Mouse (Mus musculus): ENCODE measurements around the gene Nucb1.
A peak's percentile ranks its signal among the peaks of the same experiment; 100 is the strongest.

The Nucb1 gene

DNA sequence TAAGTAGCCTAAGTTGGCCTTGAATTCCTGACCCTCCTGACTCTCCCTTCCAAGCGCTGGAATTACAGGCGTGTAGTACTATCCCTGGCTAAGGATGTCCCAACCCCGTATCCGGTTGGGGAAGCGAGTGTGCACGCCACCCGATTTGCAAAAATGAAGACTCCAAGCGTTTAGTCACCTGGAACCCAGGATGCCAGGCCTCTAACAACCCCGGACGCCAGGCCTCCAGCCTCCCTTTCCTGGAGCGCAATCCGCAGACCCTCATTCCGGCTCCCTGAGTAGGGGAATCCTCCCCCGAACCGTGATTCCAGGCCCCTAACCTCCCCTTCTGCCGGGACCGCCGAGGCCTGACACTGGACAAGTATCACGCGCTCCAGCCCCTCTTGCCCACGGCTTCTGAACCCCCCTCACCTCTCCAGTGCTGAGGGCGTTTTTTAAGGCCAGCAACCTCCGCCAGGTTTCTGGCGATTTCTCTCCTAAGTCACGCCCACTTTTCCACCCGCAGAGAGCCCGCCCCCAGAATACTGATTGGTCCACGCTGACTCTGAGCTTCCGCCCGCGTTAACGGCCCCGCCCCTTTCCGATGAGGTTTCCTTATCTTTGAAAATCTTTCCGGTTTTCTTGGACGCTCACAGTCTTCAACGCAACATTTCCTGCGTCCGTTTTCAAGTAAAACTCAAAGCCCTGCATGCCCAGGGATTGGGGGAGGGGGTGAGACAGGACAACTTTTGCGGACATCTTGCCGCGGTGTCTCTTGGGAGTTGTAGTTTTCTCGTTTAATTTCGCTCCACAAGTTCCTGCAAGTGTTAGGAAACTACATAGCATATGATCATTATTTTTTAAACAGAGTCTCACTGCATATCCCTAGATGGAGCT, at the start of gene Nucb1:
Nucb1 (minus strand) TSS at position 495 of the 876 bp plus-strand sequence.
- H3K27me3 ChIP-seq (ENCODE audit: control insufficient read depth, insufficient read depth, low read length, poor library complexity, severe bottlenecking): no peaks in the 10 kb centered on the region
- peak; percentile 93 for DNase-seq (ENCODE audit: low read depth, low spot score)
- no peaks in the 10 kb centered on the region for H3K36me3 ChIP-seq (ENCODE audit: control insufficient read depth, insufficient read depth, low read length, poor library complexity, severe bottlenecking)

DNA sequence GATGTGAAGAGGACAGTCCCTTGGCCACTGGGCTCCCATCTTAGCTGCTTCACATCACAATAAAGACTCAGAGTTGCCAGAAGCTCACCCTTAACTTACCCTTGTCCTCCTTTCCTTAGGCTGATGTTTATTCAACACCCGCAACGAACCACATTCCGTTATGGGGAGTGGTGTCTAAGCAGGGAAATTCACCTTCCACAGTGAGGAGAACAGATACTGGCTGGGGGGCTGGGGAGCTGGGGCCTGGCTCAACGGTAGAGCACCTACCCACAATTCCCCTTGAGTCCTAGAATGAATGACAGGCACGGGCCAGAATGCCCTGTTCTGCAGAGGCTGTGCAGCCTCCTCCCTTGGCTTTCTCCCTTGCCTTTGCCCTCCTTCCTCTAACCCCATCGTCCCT, 48.7 kb upstream of the Nucb1 start:
- no peak for DNase-seq (ENCODE audit: low read depth, low spot score)
- H3K27me3 ChIP-seq (ENCODE audit: control insufficient read depth, insufficient read depth, low read length, poor library complexity, severe bottlenecking): no peaks in the 10 kb centered on the region
- H3K36me3 ChIP-seq (ENCODE audit: control insufficient read depth, insufficient read depth, low read length, poor library complexity, severe bottlenecking): no peaks in the 10 kb centered on the region

DNA sequence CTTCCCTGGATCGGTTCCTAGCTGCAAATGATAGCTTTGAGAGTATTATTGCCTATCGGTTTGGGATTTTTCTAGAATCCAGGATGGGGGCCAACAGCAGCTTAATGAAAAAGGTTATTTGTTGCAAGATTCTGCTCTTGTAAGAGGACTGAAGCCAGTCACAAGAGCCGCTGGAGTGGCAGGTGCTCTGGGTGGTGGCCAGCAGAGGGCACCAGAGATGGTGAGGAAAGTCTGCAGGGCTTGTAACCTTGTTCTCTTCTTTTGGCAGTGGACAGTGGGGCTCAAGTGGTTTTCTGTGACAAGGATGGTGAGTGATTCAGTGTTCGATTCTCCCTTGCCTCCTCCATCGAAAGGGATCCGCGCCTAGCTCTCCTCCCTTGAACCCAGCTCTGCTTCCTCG, 45.6 kb upstream of the Nucb1 start:
- peak; percentile 88 for DNase-seq (ENCODE audit: low read depth, low spot score)
- Histone ChIP-seq H3K36me3 (ENCODE audit: control insufficient read depth, insufficient read depth, low read length, poor library complexity, severe bottlenecking) (no peaks in the 10 kb centered on the region), H3K27me3 (ENCODE audit: control insufficient read depth, insufficient read depth, low read length, poor library complexity, severe bottlenecking) (no peaks in the 10 kb centered on the region; the same call in 1 of the 2 replicates)

DNA sequence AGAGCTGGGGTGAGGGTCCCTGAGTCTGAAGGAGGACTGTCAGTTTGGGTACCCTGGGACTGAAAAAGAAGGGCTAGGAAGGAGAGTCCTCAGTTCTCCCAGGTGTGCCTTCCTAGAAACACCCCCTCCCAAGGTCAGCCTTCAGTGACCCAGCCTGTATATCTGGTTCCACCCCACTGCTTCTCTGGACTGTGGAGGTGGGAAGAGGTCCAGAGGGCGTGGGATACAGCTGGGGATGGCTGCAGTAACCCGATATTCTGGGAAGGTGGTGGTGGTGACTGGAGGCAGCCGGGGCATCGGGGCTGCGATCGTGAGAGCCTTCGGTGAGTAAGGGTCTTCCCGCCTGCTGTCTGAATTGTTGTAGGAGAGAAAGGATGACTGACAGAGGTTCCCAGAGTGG, 44.5 kb upstream of the Nucb1 start, which contains the start of gene Hsd17b14:
Hsd17b14 (plus strand) TSS at position 150 of the 400 bp plus-strand sequence.
- Histone ChIP-seq H3K36me3 (ENCODE audit: control insufficient read depth, insufficient read depth, low read length, poor library complexity, severe bottlenecking) (no peaks in the 10 kb centered on the region), H3K27me3 (ENCODE audit: control insufficient read depth, insufficient read depth, low read length, poor library complexity, severe bottlenecking) (no peaks in the 10 kb centered on the region; the same call in 1 of the 2 replicates)
- DNase-seq (ENCODE audit: low read depth, low spot score): no peak

DNA sequence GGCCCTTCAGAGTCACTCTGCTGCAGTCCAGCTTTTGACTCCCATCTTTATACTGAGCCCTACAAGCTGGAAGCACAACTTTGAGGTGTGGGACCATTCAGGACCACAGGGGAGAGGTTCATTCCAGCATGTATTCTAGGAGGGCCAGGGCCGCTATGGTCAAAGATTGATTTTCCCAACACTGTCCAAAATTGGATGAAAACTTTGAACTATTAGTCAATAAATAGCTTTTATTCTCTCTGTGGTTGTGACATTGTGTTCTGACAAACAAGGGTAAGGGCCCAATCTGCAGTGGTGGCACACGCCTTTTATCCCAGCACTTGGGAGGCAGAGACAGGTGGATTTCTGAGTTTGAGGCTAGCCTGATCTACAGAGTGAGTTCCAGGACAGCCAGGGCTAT, 43.8 kb upstream of the Nucb1 start:
- no peak for DNase-seq (ENCODE audit: low read depth, low spot score)
- no peaks in the 10 kb centered on the region; the same call in 1 of the 2 replicates for H3K27me3 ChIP-seq (ENCODE audit: control insufficient read depth, insufficient read depth, low read length, poor library complexity, severe bottlenecking)

DNA sequence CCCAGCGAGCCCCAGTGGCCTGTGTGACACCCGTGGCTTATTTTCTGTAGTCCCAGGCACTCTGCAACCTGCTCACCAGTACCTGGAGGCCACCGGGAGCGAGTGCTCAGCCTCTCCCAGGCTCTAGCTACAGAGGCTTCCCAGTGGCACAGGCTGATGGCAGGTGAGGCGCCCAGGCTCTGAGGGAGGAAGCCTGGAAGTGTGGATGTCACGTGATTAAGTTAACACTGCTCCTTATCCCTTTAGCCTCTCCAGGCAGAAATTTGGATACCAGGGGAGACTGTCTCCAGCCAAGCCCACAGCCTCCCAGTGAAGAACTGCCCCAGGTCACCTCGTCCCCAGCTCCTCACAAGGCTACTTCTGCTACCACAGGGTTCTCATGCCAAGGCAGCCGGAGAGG, 43.3 kb upstream of the Nucb1 start:
- no peaks in the 10 kb centered on the region; the same call in 1 of the 2 replicates for H3K27me3 ChIP-seq (ENCODE audit: control insufficient read depth, insufficient read depth, low read length, poor library complexity, severe bottlenecking)
- DNase-seq (ENCODE audit: low read depth, low spot score): no peak
- H3K36me3 ChIP-seq (ENCODE audit: control insufficient read depth, insufficient read depth, low read length, poor library complexity, severe bottlenecking): no peaks in the 10 kb centered on the region

More for the DNA sequence above, 43.8 kb upstream of the Nucb1 start:
- no peaks in the 10 kb centered on the region for H3K36me3 ChIP-seq (ENCODE audit: control insufficient read depth, insufficient read depth, low read length, poor library complexity, severe bottlenecking)

DNA sequence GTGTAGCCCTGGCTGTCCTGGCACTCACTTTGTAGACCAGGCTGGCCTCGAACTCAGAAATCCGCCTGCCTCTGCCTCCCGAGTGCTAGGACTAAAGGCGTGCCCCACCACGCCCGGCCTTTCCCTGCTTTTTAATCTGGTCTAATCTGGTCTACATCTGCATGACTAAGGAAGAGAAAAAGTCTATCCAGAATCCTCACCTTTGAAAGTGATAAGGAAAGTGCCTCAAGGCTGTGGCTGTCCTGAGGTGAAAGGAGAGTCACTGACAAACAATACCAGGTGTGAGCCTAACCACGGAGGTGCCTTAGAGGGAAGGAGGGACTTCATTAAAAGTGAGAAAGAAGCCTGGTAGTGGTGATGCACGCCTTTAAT, 41.3 kb upstream of the Nucb1 start:
- no peaks in the 10 kb centered on the region for H3K36me3 ChIP-seq (ENCODE audit: control insufficient read depth, insufficient read depth, low read length, poor library complexity, severe bottlenecking)
- no peak for DNase-seq (ENCODE audit: low read depth, low spot score)
- no peaks in the 10 kb centered on the region; the same call in 1 of the 2 replicates for H3K27me3 ChIP-seq (ENCODE audit: control insufficient read depth, insufficient read depth, low read length, poor library complexity, severe bottlenecking)

DNA sequence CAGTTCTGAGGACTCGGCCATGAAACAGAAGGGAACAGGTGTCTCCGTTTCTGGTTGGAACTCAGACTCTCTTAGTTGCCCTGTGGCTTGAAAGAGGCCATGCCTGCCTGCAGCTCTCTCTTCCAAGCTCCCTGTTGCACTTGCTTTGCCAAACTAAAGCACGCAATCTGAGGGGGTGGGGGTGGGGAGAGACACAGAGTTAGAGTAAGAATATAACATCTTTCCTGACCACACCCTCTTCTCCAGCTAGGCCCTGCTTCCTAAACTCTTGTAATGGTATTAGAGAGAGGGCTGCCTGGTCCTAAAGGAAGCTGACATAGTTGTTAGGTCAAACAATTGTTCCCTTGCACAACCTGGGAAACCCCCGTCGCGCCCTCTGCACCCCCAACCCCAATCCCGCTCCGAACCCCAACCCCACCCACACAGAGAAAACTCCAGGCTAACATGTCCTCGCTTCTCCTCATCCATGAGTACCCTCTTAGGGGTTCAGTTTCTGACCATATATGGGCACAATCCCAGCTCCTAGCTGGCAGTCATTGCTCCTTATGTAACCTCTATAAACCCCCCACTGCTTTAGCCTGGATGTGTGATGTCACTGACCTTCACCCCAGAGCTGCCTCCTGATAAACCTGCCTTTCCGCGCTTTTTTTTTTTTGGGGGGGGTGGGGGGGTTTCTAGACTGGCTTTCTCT, 40.8 kb upstream of the Nucb1 start:
- no peak for DNase-seq (ENCODE audit: low read depth, low spot score)

DNA sequence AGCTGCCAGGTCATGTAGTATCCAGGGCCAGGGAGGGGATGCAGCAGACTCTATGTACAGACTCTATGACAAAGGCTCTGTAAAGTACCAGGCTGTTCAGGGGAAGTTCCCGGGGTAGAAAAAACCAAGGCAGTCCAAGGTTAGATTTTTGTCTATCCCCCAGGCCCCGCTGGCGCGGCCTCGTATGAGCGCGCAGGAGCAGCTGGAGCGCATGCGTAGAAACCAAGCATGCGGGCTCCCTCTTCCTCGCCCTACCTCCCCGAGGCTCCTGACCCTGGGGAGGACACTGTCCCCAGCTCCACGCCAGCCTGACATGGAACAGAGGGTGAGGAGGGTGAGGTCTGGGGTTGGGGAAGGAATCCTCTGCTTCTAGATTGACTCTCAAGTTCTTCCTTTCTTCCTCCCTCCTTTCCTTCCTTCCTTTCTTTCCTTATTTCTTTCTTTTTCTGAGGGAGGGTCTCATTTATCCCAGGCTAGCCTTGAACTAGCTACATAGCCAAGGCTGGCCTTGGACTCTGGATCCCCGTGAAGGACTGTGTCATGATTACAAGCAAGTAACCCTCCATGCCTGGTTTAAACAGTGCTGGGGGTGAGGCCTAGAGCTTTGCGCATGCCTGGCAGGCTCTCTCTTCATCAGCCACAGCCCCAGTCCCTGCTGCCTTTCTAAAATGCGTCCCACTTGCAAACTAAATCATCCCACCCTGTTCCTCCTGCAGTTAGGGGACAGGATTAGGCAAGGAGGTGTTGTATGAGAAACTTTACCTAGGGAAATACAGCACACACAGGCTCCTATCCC, 39.6 kb upstream of the Nucb1 start:
- H3K27me3 ChIP-seq (ENCODE audit: control insufficient read depth, insufficient read depth, low read length, poor library complexity, severe bottlenecking): no peaks in the 10 kb centered on the region; the same call in 1 of the 2 replicates
- no peak for DNase-seq (ENCODE audit: low read depth, low spot score)
- no peaks in the 10 kb centered on the region for H3K36me3 ChIP-seq (ENCODE audit: control insufficient read depth, insufficient read depth, low read length, poor library complexity, severe bottlenecking)

More for the DNA sequence above, 40.8 kb upstream of the Nucb1 start:
- no peaks in the 10 kb centered on the region for H3K36me3 ChIP-seq (ENCODE audit: control insufficient read depth, insufficient read depth, low read length, poor library complexity, severe bottlenecking)
- H3K27me3 ChIP-seq (ENCODE audit: control insufficient read depth, insufficient read depth, low read length, poor library complexity, severe bottlenecking): no peaks in the 10 kb centered on the region; the same call in 1 of the 2 replicates

DNA sequence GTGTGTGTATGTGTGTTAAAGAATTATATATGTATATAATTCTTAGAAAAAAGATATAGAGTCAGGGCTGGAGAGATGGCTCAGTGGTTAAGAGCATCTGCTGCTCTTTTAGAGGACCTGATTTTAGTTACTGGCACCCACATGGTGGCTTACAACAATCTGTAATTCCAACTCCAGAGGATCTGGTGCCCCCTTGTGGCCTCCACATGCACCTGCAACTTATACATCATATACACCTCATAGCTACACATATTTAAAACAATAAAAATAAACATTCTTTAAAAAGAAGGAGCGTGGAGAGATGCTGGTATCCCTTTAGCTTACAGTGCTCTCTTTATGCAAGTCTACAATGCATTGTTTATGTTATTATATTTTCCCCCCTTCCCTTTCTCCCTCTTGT, 34.3 kb upstream of the Nucb1 start:
- Histone ChIP-seq H3K36me3 (ENCODE audit: control insufficient read depth, insufficient read depth, low read length, poor library complexity, severe bottlenecking) (no peaks in the 10 kb centered on the region), H3K27me3 (ENCODE audit: control insufficient read depth, insufficient read depth, low read length, poor library complexity, severe bottlenecking) (no peaks in the 10 kb centered on the region)
- DNase-seq (ENCODE audit: low read depth, low spot score): no peak

DNA sequence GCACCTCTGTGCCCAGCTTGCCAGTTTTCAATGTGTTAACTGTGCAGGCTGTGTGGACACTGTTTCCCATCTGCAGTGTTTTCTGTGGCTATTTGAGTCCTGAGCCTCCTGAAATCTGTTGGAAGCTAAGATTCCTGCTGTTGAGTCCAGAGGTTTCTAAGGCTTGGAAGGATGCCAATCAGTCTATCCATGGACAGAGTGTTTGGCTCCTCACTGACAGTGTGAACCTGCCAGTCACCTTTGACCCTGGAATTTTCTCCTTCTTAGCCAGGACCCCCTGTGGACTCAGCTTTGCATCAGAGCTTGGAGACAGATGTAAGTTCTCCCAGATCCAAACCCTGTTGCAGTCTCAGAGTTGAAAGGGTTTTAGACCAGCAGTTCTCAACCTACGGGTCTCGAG, 30.0 kb upstream of the Nucb1 start:
- Histone ChIP-seq H3K36me3 (ENCODE audit: control insufficient read depth, insufficient read depth, low read length, poor library complexity, severe bottlenecking) (no peaks in the 10 kb centered on the region), H3K27me3 (ENCODE audit: control insufficient read depth, insufficient read depth, low read length, poor library complexity, severe bottlenecking) (no peaks in the 10 kb centered on the region)
- DNase-seq (ENCODE audit: low read depth, low spot score): no peak

DNA sequence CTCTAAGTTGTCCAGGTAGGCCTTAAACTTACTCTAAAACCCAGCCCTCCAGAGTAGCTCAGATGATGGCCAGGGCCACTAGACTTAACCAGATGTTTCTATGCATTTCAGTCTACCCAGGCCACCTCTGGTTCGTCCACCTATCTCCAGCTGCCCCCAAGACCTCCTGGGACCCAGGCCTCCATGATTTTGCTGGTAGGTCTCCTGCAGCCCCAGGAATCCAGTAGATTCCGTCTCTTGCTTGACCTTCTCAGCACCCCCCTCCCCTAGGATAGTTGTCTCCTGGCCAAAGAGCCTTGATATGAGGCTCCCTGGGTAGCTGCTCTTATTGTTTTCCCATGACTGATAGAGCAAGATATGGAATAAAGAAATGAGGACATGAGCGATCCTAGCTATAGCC, 28.9 kb upstream of the Nucb1 start:
- H3K27me3 ChIP-seq (ENCODE audit: control insufficient read depth, insufficient read depth, low read length, poor library complexity, severe bottlenecking): no peaks in the 10 kb centered on the region
- no peaks in the 10 kb centered on the region for H3K36me3 ChIP-seq (ENCODE audit: control insufficient read depth, insufficient read depth, low read length, poor library complexity, severe bottlenecking)
- DNase-seq (ENCODE audit: low read depth, low spot score): no peak

DNA sequence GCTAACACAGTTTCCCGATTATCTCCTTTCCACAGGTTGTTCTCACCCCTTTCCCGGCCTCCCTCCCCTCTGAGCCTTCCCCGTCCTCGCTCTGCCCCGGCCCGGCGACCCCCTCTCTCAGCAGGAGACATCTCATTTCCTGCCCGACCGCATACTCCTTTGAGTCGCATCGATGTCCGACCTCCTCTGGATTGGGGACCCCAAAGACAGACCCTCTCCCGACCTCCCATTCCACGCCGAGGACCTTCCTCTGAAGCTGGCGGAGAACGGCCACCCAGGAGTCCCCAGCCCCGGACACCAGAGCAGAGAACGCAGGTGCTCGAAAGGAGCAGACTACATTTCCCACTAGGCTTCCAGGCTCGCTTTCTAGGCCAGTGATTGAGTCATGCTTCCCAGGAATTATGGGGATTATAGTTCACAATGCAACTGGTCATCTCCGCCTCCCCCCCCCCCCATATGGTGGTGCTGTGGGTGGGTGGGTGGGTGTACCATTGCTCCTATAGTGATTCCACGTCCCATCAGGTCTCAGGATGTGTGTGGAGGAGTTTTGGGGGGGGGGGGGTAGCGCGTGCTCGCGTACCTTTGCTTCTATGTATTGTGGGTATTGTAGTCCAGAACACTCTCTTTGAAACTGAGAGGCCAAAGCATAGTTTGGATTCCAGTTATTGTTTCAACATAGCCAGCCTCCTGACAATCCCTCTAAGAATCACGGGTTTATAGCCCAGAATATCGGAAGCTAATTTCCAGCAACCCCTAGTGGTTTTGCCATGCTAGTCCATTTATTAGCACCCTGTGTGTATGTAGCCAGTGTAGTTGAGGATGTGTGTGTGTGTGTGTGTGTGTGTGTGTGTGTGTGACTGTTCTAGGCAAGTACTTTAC, 28.2 kb upstream of the Nucb1 start:
- no peaks in the 10 kb centered on the region for H3K27me3 ChIP-seq (ENCODE audit: control insufficient read depth, insufficient read depth, low read length, poor library complexity, severe bottlenecking)
- no peak for DNase-seq (ENCODE audit: low read depth, low spot score)
- no peaks in the 10 kb centered on the region for H3K36me3 ChIP-seq (ENCODE audit: control insufficient read depth, insufficient read depth, low read length, poor library complexity, severe bottlenecking)

DNA sequence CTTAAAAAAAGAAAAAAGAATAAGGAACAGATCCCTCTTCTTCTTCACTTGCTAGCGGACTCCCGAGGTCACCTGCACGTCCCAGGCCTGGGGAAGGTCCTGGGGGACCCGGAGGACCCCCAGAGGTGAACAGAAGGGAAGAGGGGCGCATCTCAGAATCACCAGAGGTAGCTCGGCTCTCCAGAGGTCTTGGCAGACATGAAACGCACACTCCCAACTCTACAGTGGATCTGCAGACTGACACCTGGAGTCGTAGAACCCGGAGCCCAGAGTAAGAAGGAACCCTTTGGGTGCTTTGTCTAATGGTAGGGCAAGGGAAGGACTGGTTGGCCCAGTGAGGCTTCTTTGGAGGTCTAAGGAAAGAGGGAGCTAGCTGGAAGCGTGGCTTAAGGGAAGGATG, 27.4 kb upstream of the Nucb1 start:
- DNase-seq (ENCODE audit: low read depth, low spot score): no peak
- H3K36me3 ChIP-seq (ENCODE audit: control insufficient read depth, insufficient read depth, low read length, poor library complexity, severe bottlenecking): no peaks in the 10 kb centered on the region
- H3K27me3 ChIP-seq (ENCODE audit: control insufficient read depth, insufficient read depth, low read length, poor library complexity, severe bottlenecking): no peaks in the 10 kb centered on the region

Data from splenic B cell, adult 2 months (primary cell).